ENCODE assay signal across 9 mouse cellular contexts in genomic region chr2:164486258-164487114, GRCm38 (mm10). TPM values are rescaled to one million over a fixed set of nuclear protein-coding genes. Genes with fewer than 3 reads are reported as not detected.
DNase-seq lines count a peak whose midpoint lies in the region; ATAC-seq and TF ChIP-seq lines count a peak whose summit lies in the region.
"Had no signal": no experiment of that assay in that cellular context is flagged by ENCODE, and none has a peak within 500 bp of the region (broad histone marks: within the 10 kb centered on the region; RNA-seq: fewer than 3 reads in every experiment).

No protein-coding gene starts in this region.

- H3K36me3 ChIP-seq in E14TG2a.4 (ENCODE audit: insufficient read depth, low read length): no peaks in the 10 kb centered on the region
- peaks cover 7% of the 10 kb centered on the region for H3K36me3 ChIP-seq in forebrain, embryonic 12.5 days (replicated peaks)
- H3K36me3 ChIP-seq in heart, postnatal 0 days (replicated peaks; ENCODE audit: control insufficient read depth, insufficient read depth, low read length): peaks cover 14% of the 10 kb centered on the region
- peaks cover 5% of the 10 kb centered on the region; the same call in 1 of the 2 replicates for H3K36me3 ChIP-seq in liver, embryonic 13.5 days

- TF ChIP-seq EP300 in heart, postnatal 0 days (IDR thresholded peaks at IDR 0.05; ENCODE audit: low read depth): no peak

- DNase-seq in heart, postnatal 0 days (ENCODE audit: low spot score): peak; percentile 18
- DNase-seq in kidney, postnatal 36 days: peak; percentile 63 to 86
- DNase-seq in liver, embryonic 13.5 days: no peak
- peak; percentile 11 to 32 for DNase-seq in natural killer cell, adult 2 months (ENCODE audit: low spot score in 2 of 2)
- DNase-seq in urinary bladder, postnatal 36 days (ENCODE audit: low spot score in 2 of 2): peak; percentile 44 to 61

- peak overlapping the region; percentile 74 for H3K9ac ChIP-seq in forebrain, embryonic 12.5 days
- peak overlapping the region; percentile 65 for H3K9ac ChIP-seq in heart, postnatal 0 days (replicated peaks; ENCODE audit: low read depth, low read length)
- peak overlapping the region; percentile 59 for H3K9ac ChIP-seq in liver, embryonic 13.5 days

- no peak overlapping the region; the same call in 1 of the 2 replicates for H3K27ac ChIP-seq in bone marrow, adult 2 months (ENCODE audit: control insufficient read depth, insufficient read depth, low read depth, low read length, poor library complexity)
- no peak overlapping the region for H3K27ac ChIP-seq in forebrain, embryonic 12.5 days
- peak overlapping the region; percentile 52 for H3K27ac ChIP-seq in heart, postnatal 0 days (ENCODE audit: low read depth)
- H3K27ac ChIP-seq in liver, embryonic 13.5 days: no peak overlapping the region

- no peaks in the 10 kb centered on the region for H3K9me3 ChIP-seq in E14TG2a.4 (ENCODE audit: low read length)
- no peaks in the 10 kb centered on the region for H3K9me3 ChIP-seq in forebrain, embryonic 12.5 days
- H3K9me3 ChIP-seq in heart, postnatal 0 days (replicated peaks; ENCODE audit: control insufficient read depth, low read length): no peaks in the 10 kb centered on the region
- no peaks in the 10 kb centered on the region for H3K9me3 ChIP-seq in liver, embryonic 13.5 days (replicated peaks)

- H3K27me3 ChIP-seq in E14TG2a.4 (ENCODE audit: insufficient read depth, low read length): peaks cover 66% of the 10 kb centered on the region
- peaks cover 42% of the 10 kb centered on the region for H3K27me3 ChIP-seq in forebrain, embryonic 12.5 days
- no peaks in the 10 kb centered on the region for H3K27me3 ChIP-seq in heart, postnatal 0 days (ENCODE audit: control insufficient read depth, insufficient read depth, low read length)
- peaks cover 57% of the 10 kb centered on the region for H3K27me3 ChIP-seq in liver, embryonic 13.5 days

- no peak for TF ChIP-seq CTCF in E14TG2a.4 (conservative IDR thresholded peaks at IDR 0.05; ENCODE audit: low read length)
- TF ChIP-seq CTCF in bone marrow, adult 2 months (IDR thresholded peaks at IDR 0.05; ENCODE audit: control insufficient read depth, insufficient read depth, low read length): no peak
- TF ChIP-seq CTCF in heart, postnatal 0 days (IDR thresholded peaks at IDR 0.05; ENCODE audit: low read depth): no peak

- TF ChIP-seq POLR2A in bone marrow, adult 2 months (IDR thresholded peaks at IDR 0.05; ENCODE audit: borderline replicate concordance, control insufficient read depth, low read depth, low read length): no peak

- peak overlapping the region; percentile 100 for H3K4me2 ChIP-seq in forebrain, embryonic 12.5 days
- H3K4me2 ChIP-seq in heart, postnatal 0 days (ENCODE audit: low read depth, low read length): peak overlapping the region; percentile 83
- H3K4me2 ChIP-seq in liver, embryonic 13.5 days: peak overlapping the region; percentile 71

- peak; percentile 49; the same call in 1 of the 2 replicates for ATAC-seq in forebrain, embryonic 12.5 days (ENCODE audit: low FRiP score)
- ATAC-seq in heart, postnatal 0 days (ENCODE audit: insufficient read depth, low read depth): peak; percentile 72
- ATAC-seq in liver, embryonic 13.5 days (ENCODE audit: low read depth): peak; percentile 41; the same call in 1 of the 2 replicates

- WGBS in bone marrow, adult 2 months: under 1% methylated on average over 87 of the region's 90 CpGs
- under 1% methylated on average over 58 of the region's 90 CpGs for WGBS in forebrain, embryonic 12.5 days
- WGBS in heart, postnatal 0 days: under 1% methylated on average over 75 of the region's 90 CpGs
- WGBS in liver, embryonic 13.5 days (ENCODE audit: insufficient replicate concordance): 1% methylated on average over 86 of the region's 90 CpGs

- peak overlapping the region; percentile 86 for H3K4me3 ChIP-seq in E14TG2a.4 (replicated peaks; ENCODE audit: low read length)
- peak overlapping the region; percentile 25 for H3K4me3 ChIP-seq in bone marrow, adult 2 months (replicated peaks; ENCODE audit: control insufficient read depth, low read depth, low read length)
- H3K4me3 ChIP-seq in forebrain, embryonic 12.5 days (replicated peaks): peak overlapping the region; percentile 72
- H3K4me3 ChIP-seq in heart, postnatal 0 days (ENCODE audit: low read depth, low read length): peak overlapping the region; percentile 66
- peak overlapping the region; percentile 61 for H3K4me3 ChIP-seq in liver, embryonic 13.5 days (replicated peaks)

- H3K4me1 ChIP-seq in E14TG2a.4 (replicated peaks; ENCODE audit: low read depth, low read length): peaks cover 16% of the 10 kb centered on the region
- H3K4me1 ChIP-seq in bone marrow, adult 2 months (ENCODE audit: control insufficient read depth, insufficient read depth, low read length): no peaks in the 10 kb centered on the region; the same call in 1 of the 2 replicates
- H3K4me1 ChIP-seq in forebrain, embryonic 12.5 days: peaks cover 17% of the 10 kb centered on the region
- peaks cover 7% of the 10 kb centered on the region; the same call in 1 of the 2 replicates for H3K4me1 ChIP-seq in heart, postnatal 0 days (ENCODE audit: control insufficient read depth, insufficient read depth)
- H3K4me1 ChIP-seq in liver, embryonic 13.5 days (replicated peaks): 0 out of 2 replicates have a peak, but pooled peaks cover 10% of the 10 kb centered on the region

RNA-seq across cellular contexts. Expression of gene Dbndd2, which starts 0.6 kb away (rescaled TPM):
- polyA plus RNA-seq in bone marrow, adult 2 months (2011; ENCODE audit: insufficient read depth, insufficient read length, low replicate concordance, missing spikeins): 7.5 and 8.1 TPM in 2 replicates
- polyA plus RNA-seq in forebrain, embryonic 12.5 days (2016; fragmentation: Nextera tagmentation; extraction: Ambion mirVana): 4.6 and 4.7 TPM in 2 replicates
- 22.3 and 26.6 TPM in 2 replicates for total RNA-seq in heart, postnatal 0 days (2014; rRNA removed; ENCODE audit: low replicate concordance)
- polyA plus RNA-seq in heart, postnatal 0 days (2015; fragmentation: Nextera tagmentation; extraction: Ambion mirVana): 16.8 and 16.9 TPM in 2 replicates
- 0.79 and 1.9 TPM in 2 replicates for polyA plus RNA-seq in liver, embryonic 13.5 days (2015; fragmentation: Nextera tagmentation; extraction: Ambion mirVana)

RNA-seq across cellular contexts. Expression of gene Pigt, which starts 10.8 kb away (rescaled TPM):
- polyA plus RNA-seq in bone marrow, adult 2 months (2011; ENCODE audit: insufficient read depth, insufficient read length, low replicate concordance, missing spikeins): 27.8 and 39.1 TPM in 2 replicates
- 43.3 and 45.2 TPM in 2 replicates for polyA plus RNA-seq in forebrain, embryonic 12.5 days (2016; fragmentation: Nextera tagmentation; extraction: Ambion mirVana)
- 45.0 and 51.0 TPM in 2 replicates for total RNA-seq in heart, postnatal 0 days (2014; rRNA removed; ENCODE audit: low replicate concordance)
- 30.9 and 32.0 TPM in 2 replicates for polyA plus RNA-seq in heart, postnatal 0 days (2015; fragmentation: Nextera tagmentation; extraction: Ambion mirVana)
- 22.3 and 23.8 TPM in 2 replicates for polyA plus RNA-seq in liver, embryonic 13.5 days (2015; fragmentation: Nextera tagmentation; extraction: Ambion mirVana)

RNA-seq across cellular contexts. Expression of gene Trp53tg5, which starts 13.0 kb away (rescaled TPM):
- polyA plus RNA-seq in bone marrow, adult 2 months (2011; ENCODE audit: insufficient read depth, insufficient read length, low replicate concordance, missing spikeins): not detected in 2 replicates
- polyA plus RNA-seq in forebrain, embryonic 12.5 days (2016; fragmentation: Nextera tagmentation; extraction: Ambion mirVana): not detected in 2 replicates
- total RNA-seq in heart, postnatal 0 days (2014; rRNA removed; ENCODE audit: low replicate concordance): not detected in 2 replicates
- polyA plus RNA-seq in heart, postnatal 0 days (2015; fragmentation: Nextera tagmentation; extraction: Ambion mirVana): not detected in 2 replicates
- polyA plus RNA-seq in liver, embryonic 13.5 days (2015; fragmentation: Nextera tagmentation; extraction: Ambion mirVana): not detected in 2 replicates
- polyA plus RNA-seq: gonadal fat pad, adult 2 months had no signal

RNA-seq across cellular contexts. Expression of gene Gm20458, which starts 25.7 kb away (rescaled TPM):
- not detected in 2 replicates for polyA plus RNA-seq in bone marrow, adult 2 months (2011; ENCODE audit: insufficient read depth, insufficient read length, low replicate concordance, missing spikeins)
- 4.7 and 6.2 TPM in 2 replicates for polyA plus RNA-seq in forebrain, embryonic 12.5 days (2016; fragmentation: Nextera tagmentation; extraction: Ambion mirVana)
- 6.7 and 34.3 TPM in 2 replicates for total RNA-seq in heart, postnatal 0 days (2014; rRNA removed; ENCODE audit: low replicate concordance)
- 15.4 and 15.5 TPM in 2 replicates for polyA plus RNA-seq in heart, postnatal 0 days (2015; fragmentation: Nextera tagmentation; extraction: Ambion mirVana)
- 5.3 and 5.7 TPM in 2 replicates for polyA plus RNA-seq in liver, embryonic 13.5 days (2015; fragmentation: Nextera tagmentation; extraction: Ambion mirVana)

RNA-seq across cellular contexts. Expression of gene Sys1, which starts 29.7 kb away (rescaled TPM):
- polyA plus RNA-seq in bone marrow, adult 2 months (2011; ENCODE audit: insufficient read depth, insufficient read length, low replicate concordance, missing spikeins): 10.1 and 26.7 TPM in 2 replicates
- 60.5 and 67.4 TPM in 2 replicates for polyA plus RNA-seq in forebrain, embryonic 12.5 days (2016; fragmentation: Nextera tagmentation; extraction: Ambion mirVana)
- total RNA-seq in heart, postnatal 0 days (2014; rRNA removed; ENCODE audit: low replicate concordance): 71.8 and 87.9 TPM in 2 replicates
- 37.6 and 39.1 TPM in 2 replicates for polyA plus RNA-seq in heart, postnatal 0 days (2015; fragmentation: Nextera tagmentation; extraction: Ambion mirVana)
- polyA plus RNA-seq in liver, embryonic 13.5 days (2015; fragmentation: Nextera tagmentation; extraction: Ambion mirVana): 28.5 and 33.2 TPM in 2 replicates

Comparison
In these comparisons a context has a peak if more than half of its experiments do, and no peak if none do; other contexts are left out.
1. H3K4me3 ChIP-seq: peak in every context shown above with its lines; median percentile 86 in E14TG2a.4; 72 in forebrain, embryonic 12.5 days; 66 in heart, postnatal 0 days; 61 in liver, embryonic 13.5 days; 25 in bone marrow, adult 2 months.